Mouse (Mus musculus) heart, embryonic 13.5 days (tissue): ENCODE measurements around the gene Utp14b. TPM values are rescaled to one million over a fixed set of nuclear protein-coding genes. Genes with fewer than 3 reads are reported as not detected.

ENCODE experiments used
- ATAC-seq: fragments of 200-750 bp; cut with Nextera tagmentation; 2 replicates; pipeline ENCODE4 v1.8.0; 2017; ENCODE audit warnings: moderate TSS enrichment; ENCODE audit not compliant: insufficient number of reproducible peaks, low FRiP score, low TSS enrichment; ENCODE audit errors: extremely low read depth
- H3K27ac ChIP-seq: fragments of 300-500 bp; sonication (generic); replicated peaks from 2 replicates; pipeline ENCODE4 v1.5.1; 2015; ENCODE audit warnings: moderate library complexity, mild to moderate bottlenecking, inconsistent platforms
- H3K27me3 ChIP-seq: fragments of 300-500 bp; sonication (generic); replicated peaks from 2 replicates; pipeline ENCODE4 v1.6.1; 2015; ENCODE audit warnings: mild to moderate bottlenecking, inconsistent platforms
- H3K36me3 ChIP-seq: fragments of 300-500 bp; sonication (generic); 2 replicates; pipeline ENCODE4 v1.6.1; 2015; ENCODE audit warnings: mild to moderate bottlenecking, inconsistent platforms
- H3K4me1 ChIP-seq: fragments of 300-500 bp; sonication (generic); 2 replicates; pipeline ENCODE4 v1.6.1; 2015; ENCODE audit warnings: inconsistent platforms
- H3K4me2 ChIP-seq: fragments of 300-500 bp; sonication (generic); 2 replicates; pipeline ENCODE4 v1.6.1; 2015; ENCODE audit warnings: inconsistent platforms, mild to moderate bottlenecking, moderate library complexity
- H3K4me3 ChIP-seq: fragments of 300-500 bp; sonication (generic); 2 replicates; pipeline ENCODE4 v1.5.1; 2015; ENCODE audit warnings: moderate library complexity, mild to moderate bottlenecking, inconsistent platforms
- H3K9ac ChIP-seq: fragments of 300-500 bp; sonication (generic); 2 replicates; pipeline ENCODE4 v1.6.1; 2015; ENCODE audit warnings: inconsistent platforms, mild to moderate bottlenecking, moderate library complexity
- H3K9me3 ChIP-seq: fragments of 300-500 bp; sonication (generic); 2 replicates; pipeline ENCODE4 v1.6.1; 2016; ENCODE audit warnings: inconsistent platforms
- WGBS: fragments of 180-500 bp; shearing (Covaris S2); methylation state at CpG from one replicate; pipeline ENCODE4 v1.1.7; 2015; ENCODE audit warnings: mixed read lengths; 5-methylcytosine and 5-hydroxymethylcytosine counted together
- polyA plus RNA-seq: library from polyadenylated mRNA; unstranded; fragments of >200 nt; fragmentation: Nextera tagmentation; extraction: Ambion mirVana; gene quantifications from 2 replicates; pipeline ENCODE4 v1.2.1, GENCODE M21; 2015

Gene Utp14b
- polyA plus RNA-seq, 1 experiment from 2014 or later, result 1.7 TPM

DNA sequence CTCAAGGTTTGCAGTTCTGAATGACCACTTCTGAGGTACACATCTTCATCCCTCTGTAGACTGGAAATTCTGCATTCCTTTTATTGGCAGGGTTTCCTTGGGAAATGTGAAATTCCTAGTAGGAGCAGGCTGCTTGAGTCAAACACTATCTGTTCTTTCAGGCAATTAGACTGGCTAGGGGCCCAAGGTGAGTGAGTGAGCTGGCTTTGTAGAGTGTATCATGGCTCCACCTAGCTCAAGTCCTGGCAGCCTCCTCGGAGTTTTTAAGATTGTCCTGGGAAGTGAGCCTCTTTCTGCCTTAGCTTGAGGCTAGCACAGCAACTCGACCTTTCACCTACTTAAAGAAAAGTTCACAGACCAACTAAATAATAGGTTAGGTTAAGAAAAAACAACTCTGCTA, 1.4 kb upstream of the Utp14b start:
- Histone ChIP-seq H3K4me2 (peak overlapping the region; percentile 74; the same call in 1 of the 2 replicates), H3K27ac (peak overlapping the region; percentile 79), H3K9me3 (no peaks in the 10 kb centered on the region), H3K36me3 (no peaks in the 10 kb centered on the region), H3K4me1 (peaks cover 48% of the 10 kb centered on the region), H3K27me3 (no peaks in the 10 kb centered on the region), H3K9ac (no peak overlapping the region), H3K4me3 (no peak overlapping the region)
- WGBS, result 19% methylated on average over 2 of the region's 2 CpGs
- no peak for ATAC-seq

DNA sequence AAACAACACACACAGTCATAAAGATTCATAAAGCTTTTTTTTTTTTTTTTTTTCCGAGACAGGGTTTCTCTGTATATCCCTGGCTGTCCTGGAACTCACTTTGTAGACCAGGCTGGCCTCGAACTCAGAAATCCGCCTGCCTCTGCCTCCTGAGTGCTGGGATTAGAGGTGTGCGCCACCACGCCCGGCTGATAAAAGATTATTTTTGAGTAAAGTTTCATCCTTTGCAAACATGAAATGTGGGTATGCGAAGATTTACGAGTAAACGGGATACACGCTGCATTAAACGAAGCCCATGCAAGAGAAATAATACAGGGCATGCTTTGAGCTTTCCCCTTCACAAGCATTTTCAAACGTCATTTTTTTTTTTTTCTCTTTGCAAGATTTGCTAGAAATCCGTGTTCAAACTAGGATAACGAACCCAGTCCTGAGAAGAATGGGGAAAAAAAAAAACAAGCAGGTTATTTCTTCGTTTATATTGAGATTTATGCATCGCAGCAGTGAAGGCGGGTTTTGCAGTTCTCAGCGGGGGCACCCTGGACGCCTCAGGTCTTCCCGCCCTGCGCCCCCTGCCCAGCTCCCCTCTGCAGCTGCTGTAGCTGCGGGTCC, 713 bp upstream of the Utp14b start:
- H3K36me3 ChIP-seq, result no peaks in the 10 kb centered on the region

DNA sequence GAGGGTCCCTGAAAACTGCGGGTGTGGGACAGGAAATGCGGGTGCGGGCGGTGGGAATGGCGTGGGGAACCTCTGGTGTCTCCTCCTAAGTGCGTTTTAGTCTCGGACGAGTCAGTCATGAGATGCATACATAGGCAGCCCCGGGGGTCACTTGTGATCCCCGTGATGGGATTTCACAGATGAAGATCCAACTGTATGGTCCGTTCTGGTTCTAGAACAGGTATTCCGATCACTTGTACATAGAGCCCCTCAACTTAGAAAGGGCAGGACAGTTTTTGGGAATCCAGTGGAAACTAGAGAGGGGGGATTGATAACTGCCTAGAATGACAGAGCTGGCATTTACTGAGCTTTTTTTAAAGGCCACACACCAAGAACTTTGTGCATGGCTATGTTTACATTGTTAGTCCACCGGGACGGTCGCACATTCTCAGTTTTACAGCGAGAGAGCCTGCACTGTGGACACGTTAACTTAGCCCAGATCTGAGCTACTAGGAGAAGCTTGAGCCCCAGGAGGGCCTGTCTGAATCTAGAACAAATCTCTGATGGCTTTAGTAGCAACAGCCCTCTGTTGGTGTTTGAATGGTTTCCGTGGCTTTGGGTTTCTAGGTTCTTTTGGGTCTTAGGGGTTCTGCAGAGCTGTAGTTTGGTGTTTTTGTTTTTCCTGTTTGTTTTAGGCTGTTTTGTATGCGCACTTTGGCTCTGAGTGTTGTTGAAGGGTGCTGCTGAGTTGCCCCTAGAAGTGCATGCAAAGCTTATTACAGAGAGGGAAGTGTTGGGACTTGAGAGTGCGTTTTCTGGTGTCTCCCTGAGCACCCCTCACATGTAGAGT, 817 bp downstream of the Utp14b start:
- Histone ChIP-seq H3K36me3 (peaks cover 1% of the 10 kb centered on the region; the same call in 1 of the 2 replicates), H3K27me3 (no peaks in the 10 kb centered on the region), H3K4me2 (peak overlapping the region; percentile 74), H3K27ac (peak overlapping the region; percentile 95), H3K4me1 (peaks cover 61% of the 10 kb centered on the region), H3K4me3 (peak overlapping the region; percentile 95), H3K9ac (peak overlapping the region; percentile 98), H3K9me3 (no peaks in the 10 kb centered on the region)
- no peak for ATAC-seq
- 2% methylated on average over 20 of the region's 20 CpGs for WGBS

More for the DNA sequence above, 713 bp upstream of the Utp14b start:
- Histone ChIP-seq H3K4me2 (peak overlapping the region; percentile 74), H3K4me1 (peaks cover 51% of the 10 kb centered on the region), H3K4me3 (peak overlapping the region; percentile 95), H3K9ac (peak overlapping the region; percentile 81), H3K27ac (peak overlapping the region; percentile 79), H3K27me3 (no peaks in the 10 kb centered on the region), H3K9me3 (no peaks in the 10 kb centered on the region)
- ATAC-seq, result no peak
- WGBS, result 28% methylated on average over 22 of the region's 22 CpGs

DNA sequence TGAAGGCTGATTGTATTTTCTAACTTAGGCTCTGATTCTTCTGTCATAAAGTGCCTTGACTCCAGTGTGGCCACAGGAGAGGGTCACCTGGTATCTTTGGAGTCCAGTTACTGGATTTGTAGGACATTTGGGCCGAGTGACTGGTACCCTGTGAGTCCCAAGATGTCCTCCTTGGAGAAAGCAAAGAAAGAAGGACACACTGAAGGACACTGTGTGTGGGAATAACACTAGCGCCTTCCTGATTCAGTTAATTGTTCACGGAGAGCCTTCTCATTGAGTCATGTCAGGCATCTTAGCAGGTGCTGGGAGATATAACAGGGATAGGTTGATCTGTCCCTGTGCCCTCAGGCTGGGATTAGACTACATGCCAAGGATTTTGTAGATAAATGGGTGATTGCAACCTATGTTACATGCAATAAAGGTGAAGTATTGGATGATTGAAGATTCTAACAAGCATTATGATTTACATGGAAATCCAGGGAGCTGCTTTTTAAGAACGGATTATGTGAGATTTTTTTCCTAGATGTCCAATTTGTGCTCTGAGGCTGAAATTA, 1.5 kb downstream of the Utp14b start:
- H3K9me3 ChIP-seq, result no peaks in the 10 kb centered on the region
- peak overlapping the region; percentile 95 for H3K4me3 ChIP-seq
- WGBS, result 36% methylated on average over 4 of the region's 4 CpGs
- H3K4me2 ChIP-seq, result peak overlapping the region; percentile 74
- peaks cover 8% of the 10 kb centered on the region; the same call in 1 of the 2 replicates for H3K36me3 ChIP-seq
- peak overlapping the region; percentile 95 for H3K27ac ChIP-seq
- peak overlapping the region; percentile 98 for H3K9ac ChIP-seq
- no peaks in the 10 kb centered on the region for H3K27me3 ChIP-seq
- H3K4me1 ChIP-seq, result peaks cover 61% of the 10 kb centered on the region
- ATAC-seq, result no peak

DNA sequence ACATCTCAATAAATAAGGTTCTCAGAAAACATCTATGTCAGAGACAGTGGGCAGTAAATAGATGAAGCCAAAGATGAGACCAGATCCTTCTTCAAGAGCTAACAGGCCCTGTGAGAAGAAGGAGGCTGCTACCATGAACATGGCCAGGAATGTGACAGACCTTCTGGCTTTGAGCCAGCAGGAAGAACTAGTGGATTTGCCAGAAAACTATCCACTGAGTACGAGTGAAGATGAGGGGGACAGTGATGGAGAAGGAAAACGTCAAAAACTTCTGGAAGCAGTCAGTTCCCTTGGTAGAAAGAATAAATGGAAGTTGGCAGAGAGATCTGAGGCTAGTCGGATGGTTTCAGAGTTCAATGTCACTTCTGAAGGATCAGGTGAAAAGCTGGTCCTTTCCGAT, 6.5 kb downstream of the Utp14b start:
- no peak for ATAC-seq
- 66% methylated on average over 4 of the region's 4 CpGs for WGBS
- peaks cover 37% of the 10 kb centered on the region for H3K4me1 ChIP-seq
- no peak overlapping the region for H3K9ac ChIP-seq
- H3K36me3 ChIP-seq, result peaks cover 50% of the 10 kb centered on the region
- H3K4me3 ChIP-seq, result no peak overlapping the region
- H3K9me3 ChIP-seq, result no peaks in the 10 kb centered on the region
- H3K4me2 ChIP-seq, result no peak overlapping the region
- H3K27ac ChIP-seq, result no peak overlapping the region
- no peaks in the 10 kb centered on the region for H3K27me3 ChIP-seq

DNA sequence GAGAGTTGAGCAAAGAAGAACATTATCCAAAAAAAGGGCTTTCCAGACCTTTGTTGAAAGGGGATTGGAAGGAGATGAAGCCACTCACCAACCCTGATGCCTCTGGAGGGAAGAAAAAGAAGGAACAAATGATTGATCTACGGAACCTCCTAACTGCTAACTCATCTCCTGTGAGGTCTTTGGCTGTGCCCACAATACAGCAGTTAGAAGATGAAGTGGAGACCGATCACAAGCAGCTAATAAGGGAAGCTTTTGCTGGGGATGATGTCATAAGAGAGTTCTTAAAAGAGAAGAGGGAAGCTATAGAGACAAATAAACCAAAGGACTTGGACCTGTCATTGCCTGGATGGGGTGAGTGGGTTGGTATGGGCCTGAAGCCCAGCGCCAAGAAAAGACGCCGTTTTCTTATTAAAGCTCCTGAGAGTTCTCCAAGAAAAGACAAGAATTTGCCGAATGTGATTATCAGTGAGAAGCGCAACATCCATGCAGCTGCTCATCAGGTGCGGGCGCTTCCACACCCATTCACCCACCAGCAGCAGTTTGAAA, 8.2 kb downstream of the Utp14b start:
- no peaks in the 10 kb centered on the region for H3K27me3 ChIP-seq
- H3K4me3 ChIP-seq, result no peak overlapping the region
- no peak overlapping the region for H3K9ac ChIP-seq
- no peaks in the 10 kb centered on the region for H3K9me3 ChIP-seq
- H3K4me1 ChIP-seq, result peaks cover 21% of the 10 kb centered on the region
- ATAC-seq, result no peak
- H3K4me2 ChIP-seq, result no peak overlapping the region
- peaks cover 50% of the 10 kb centered on the region for H3K36me3 ChIP-seq
- 92% methylated on average over 9 of the region's 9 CpGs for WGBS
- no peak overlapping the region for H3K27ac ChIP-seq

DNA sequence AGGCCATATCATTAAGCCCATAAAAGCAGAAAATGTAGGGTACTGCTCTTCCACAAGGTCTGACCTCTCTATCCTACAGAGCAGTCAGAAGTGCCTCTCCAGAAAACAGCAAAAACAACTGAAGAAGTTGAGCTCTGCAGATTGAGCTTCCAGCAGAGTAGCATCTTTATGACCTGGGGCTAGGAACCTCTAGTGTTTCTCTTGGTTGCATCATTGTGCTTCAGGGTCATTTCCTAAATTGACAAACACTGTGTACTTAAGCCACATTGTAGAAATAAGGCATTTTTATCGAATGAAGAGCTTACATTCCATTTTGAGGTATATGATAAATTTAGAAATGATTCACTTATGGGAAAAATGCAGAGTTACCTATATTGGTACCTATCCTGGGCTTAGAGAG, 8.7 kb downstream of the Utp14b start:
- no peaks in the 10 kb centered on the region for H3K27me3 ChIP-seq
- no peak overlapping the region for H3K27ac ChIP-seq
- 85% methylated on average over 1 of the region's 1 CpGs for WGBS
- no peaks in the 10 kb centered on the region for H3K9me3 ChIP-seq
- no peak overlapping the region for H3K4me2 ChIP-seq
- peaks cover 50% of the 10 kb centered on the region for H3K36me3 ChIP-seq
- peaks cover 16% of the 10 kb centered on the region for H3K4me1 ChIP-seq
- H3K4me3 ChIP-seq, result no peak overlapping the region
- ATAC-seq, result no peak
- no peak overlapping the region for H3K9ac ChIP-seq

DNA sequence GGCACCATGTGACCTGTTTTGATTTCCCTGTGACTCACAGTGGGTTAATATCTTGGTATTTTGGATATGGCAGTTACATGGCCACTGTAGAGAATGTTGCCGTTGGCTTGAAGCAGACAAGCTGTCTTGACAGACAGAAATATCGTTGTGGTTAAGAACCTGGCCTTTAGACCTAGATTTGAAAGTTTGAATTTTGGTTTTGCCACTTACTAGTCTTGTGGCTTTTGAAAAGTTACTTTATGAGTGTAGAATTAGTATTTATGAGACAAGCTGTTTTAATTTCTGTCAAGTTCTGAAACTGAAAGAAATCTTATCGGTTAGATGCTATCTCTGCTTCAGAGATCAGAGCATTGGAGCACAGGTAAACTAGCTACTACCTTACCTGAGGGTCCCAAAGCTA, 24.5 kb downstream of the Utp14b start:
- no peak overlapping the region for H3K9ac ChIP-seq
- peaks cover 20% of the 10 kb centered on the region for H3K36me3 ChIP-seq
- 82% methylated on average over 3 of the region's 3 CpGs for WGBS
- no peak overlapping the region for H3K27ac ChIP-seq
- peaks cover 7% of the 10 kb centered on the region; the same call in 1 of the 2 replicates for H3K4me1 ChIP-seq
- no peaks in the 10 kb centered on the region for H3K9me3 ChIP-seq
- no peak for ATAC-seq
- no peak overlapping the region for H3K4me2 ChIP-seq
- H3K27me3 ChIP-seq, result no peaks in the 10 kb centered on the region
- no peak overlapping the region for H3K4me3 ChIP-seq

DNA sequence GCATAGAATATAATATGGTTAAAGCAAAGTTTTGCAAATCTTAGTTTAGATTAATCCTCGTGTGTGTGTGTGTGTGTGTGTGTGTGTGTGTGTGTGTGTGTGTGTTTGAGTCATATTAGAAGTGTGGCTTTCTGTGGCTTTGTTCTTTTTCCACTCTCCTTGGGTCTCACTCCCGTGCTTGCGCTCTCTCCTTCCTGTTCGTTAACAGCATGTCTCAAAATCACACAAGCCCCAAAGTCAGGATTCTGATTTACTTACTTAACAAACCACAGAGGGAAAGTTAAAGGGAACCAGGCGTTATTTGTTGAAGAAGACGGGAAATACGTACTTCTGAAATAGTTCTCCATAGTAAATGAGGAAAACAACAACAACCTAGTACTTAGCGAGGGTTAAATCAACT, 26.3 kb downstream of the Utp14b start:
- Histone ChIP-seq H3K4me3 (no peak overlapping the region), H3K4me1 (peaks cover 7% of the 10 kb centered on the region; the same call in 1 of the 2 replicates), H3K27me3 (no peaks in the 10 kb centered on the region), H3K27ac (no peak overlapping the region), H3K4me2 (no peak overlapping the region), H3K36me3 (peaks cover 28% of the 10 kb centered on the region), H3K9ac (no peak overlapping the region), H3K9me3 (no peaks in the 10 kb centered on the region)
- ATAC-seq, result no peak
- 73% methylated on average over 8 of the region's 8 CpGs for WGBS

DNA sequence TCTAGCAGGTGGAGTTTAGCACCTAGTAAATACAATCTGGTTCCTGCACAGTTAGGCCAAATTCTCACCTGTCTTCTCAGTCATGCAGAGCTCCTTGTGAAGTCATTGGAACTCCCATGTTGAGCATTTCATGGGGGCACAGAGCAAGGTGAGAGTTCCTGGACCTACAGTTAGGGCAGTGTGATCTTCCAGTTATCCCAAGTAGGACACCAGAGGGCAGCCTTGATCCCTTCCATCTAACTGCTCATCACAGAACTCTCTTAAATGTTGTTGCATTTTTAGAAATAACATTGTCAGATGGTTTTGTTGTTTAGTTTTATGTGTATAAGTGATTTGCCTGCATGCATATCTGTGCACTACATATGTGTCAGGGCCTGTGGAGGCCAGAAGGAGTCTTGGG, 29.0 kb downstream of the Utp14b start:
- peaks cover 4% of the 10 kb centered on the region; the same call in 1 of the 2 replicates for H3K4me1 ChIP-seq
- ATAC-seq, result no peak
- H3K36me3 ChIP-seq, result peaks cover 45% of the 10 kb centered on the region
- no peak overlapping the region for H3K9ac ChIP-seq
- no peaks in the 10 kb centered on the region for H3K27me3 ChIP-seq
- no peak overlapping the region for H3K4me3 ChIP-seq
- H3K27ac ChIP-seq, result no peak overlapping the region
- H3K9me3 ChIP-seq, result no peaks in the 10 kb centered on the region
- no peak overlapping the region for H3K4me2 ChIP-seq

DNA sequence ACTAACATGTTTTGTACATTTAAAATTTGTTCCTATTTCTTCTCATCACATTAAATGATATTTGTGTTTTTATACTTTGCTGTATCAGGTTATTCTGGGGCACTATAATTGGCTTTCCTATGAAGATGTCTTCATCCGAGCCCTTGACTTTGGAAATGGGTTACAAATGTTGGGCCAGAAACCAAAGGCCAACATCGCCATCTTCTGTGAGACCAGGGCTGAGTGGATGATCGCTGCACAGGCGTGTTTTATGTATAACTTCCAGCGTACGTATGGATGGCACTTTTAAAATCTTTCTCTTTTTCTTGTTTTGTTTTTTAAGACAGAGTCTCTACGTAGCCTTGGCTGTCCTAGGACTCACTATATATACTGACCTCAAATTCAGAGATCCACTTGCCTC, 30.3 kb downstream of the Utp14b start:
- WGBS, result 88% methylated on average over 7 of the region's 7 CpGs
- peaks cover 47% of the 10 kb centered on the region for H3K36me3 ChIP-seq
- no peak overlapping the region for H3K27ac ChIP-seq
- ATAC-seq, result no peak
- no peak overlapping the region for H3K4me3 ChIP-seq
- H3K9me3 ChIP-seq, result no peaks in the 10 kb centered on the region
- H3K27me3 ChIP-seq, result no peaks in the 10 kb centered on the region
- H3K4me1 ChIP-seq, result peaks cover 4% of the 10 kb centered on the region; the same call in 1 of the 2 replicates
- H3K9ac ChIP-seq, result no peak overlapping the region
- H3K4me2 ChIP-seq, result no peak overlapping the region
